Mouse (Mus musculus) embryo, embryonic 11.5 days (tissue): ENCODE data around the gene Ssxa1.
"Not testable (repeated sequence)": the region's sequence is repeated elsewhere in the genome, so short reads cannot be mapped to it uniquely, and the experiment has no call there.

Source experiments
- DNase-seq: peaks from one replicate; pipeline ENCODE4 v3.0.0-alpha.2; 2012; ENCODE audit warnings: low read depth, low spot score

The Ssxa1 gene

DNA sequence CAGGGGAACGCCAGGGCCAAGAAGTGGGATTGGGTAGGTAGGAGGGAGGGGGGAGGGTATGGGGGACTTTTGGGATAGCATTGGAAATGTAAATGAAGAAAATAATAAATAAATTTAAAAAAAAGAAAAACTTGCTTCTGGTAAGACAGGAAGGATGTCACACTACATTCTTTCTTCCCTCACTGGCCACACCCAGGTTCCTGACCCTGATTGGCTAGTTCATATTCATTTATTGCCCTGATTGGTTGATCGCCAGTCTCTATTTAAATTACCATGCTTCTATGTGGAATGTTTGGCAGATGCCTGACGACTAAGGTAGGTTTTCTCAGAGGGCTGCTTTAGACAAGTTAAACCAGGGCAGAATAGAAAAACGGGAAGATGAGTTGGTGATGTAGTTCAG, at the start of gene Ssxa1:
Gene Ssxa1 (plus strand): TSS at position 301 of the 400 bp plus-strand sequence.
- DNase-seq, result no peak

DNA sequence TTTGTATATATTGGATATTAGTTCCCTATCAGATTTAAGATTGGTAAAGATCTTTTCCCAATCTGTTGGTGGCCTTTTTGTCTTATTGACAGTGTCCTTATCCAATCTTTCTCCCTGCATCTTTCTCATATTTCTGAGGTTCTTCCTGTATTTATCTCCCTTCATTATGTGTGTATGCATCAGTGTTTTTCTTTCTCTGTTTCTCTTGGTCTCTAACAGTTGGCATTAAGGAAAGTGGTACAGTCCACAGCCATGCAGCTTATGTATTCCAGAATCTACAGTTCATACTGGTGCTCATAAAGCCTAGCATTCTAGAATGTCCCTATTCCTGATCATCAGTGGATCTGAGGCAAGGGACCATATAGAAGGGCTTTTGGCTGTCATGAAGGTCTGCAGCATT, 47.5 kb upstream of the Ssxa1 start, which contains the start of gene Spaca5:
Gene Spaca5 (plus strand): TSS at position 301 of the 400 bp plus-strand sequence.
- DNase-seq, result no peak

DNA sequence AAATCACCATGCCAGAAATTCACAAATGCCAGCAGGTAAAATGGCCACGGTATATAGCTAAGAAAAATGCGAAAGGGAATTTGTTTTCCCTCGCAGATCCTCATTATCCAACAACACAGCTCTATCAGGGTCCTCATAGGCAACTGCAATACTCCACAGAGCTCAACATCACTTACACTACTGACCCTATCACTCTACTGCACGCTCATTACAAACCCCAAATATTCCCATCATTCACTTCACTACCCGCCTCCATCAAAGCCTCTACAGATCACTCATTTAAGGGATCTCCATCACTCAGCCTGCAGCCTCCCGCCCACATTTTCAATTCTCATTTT, 27.0 kb upstream of the Ssxa1 start:
- no peak for DNase-seq

DNA sequence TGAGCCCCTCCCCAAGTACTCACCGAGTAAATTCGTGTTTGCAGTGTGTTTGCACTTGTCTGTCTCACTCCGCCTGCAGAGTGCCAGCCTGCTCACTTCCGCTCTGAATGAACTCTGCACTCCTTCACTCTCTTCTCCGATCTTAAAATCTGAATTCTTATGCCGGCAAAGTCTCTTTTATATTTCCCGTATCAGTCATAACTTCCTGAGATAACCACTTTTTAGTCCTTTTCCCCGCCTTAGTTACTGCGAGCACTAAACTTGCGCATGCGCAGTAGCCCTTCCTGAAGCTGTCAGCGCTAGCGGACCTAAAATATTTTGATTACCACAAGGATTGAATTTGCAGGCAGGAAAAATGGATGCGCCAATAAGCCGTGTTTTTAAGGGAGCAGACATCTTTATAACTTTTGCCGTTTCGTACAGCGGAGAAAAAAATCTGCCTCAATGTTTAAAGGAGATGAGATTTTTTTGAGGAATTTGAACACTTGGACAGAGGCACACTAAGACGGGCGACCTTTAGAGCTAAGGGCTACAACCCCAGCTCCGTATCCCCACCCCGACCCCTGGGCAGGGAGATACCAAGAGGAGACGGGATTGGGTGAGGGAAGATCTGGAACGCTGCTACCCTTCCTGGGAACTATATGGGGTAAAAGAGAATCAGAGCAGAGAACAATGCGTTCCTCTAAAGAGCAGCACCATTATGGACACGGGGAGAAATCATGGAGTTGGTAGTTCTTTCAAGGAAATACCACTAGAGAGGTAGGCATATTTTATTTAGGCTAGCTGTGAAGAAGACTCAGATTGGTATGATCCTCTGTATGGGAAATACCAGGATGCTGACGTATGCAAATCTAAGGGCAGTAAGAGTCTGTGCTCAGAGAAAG, 26.4 kb upstream of the Ssxa1 start, which contains the start of gene Zfp300:
Gene Zfp300 (minus strand): TSS at position 545 of the 884 bp plus-strand sequence.
- peak; percentile 49 for DNase-seq

DNA sequence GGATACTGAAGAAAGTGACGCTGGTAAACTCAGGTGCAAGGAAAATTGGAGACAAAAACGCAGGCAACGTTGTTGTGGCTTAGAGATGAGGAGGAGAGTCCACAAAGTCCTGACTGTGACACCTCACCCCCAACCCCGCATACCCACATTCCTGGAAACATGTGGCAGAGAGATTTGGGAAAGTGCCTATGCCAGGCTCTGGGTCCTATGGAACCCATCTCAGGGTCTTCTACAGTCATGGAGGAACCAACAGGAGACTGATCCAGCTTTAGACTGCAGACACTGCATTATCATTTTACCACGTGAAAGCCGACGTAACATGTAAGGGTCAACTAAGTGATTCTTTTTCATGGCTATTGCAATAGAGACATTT, 25.8 kb upstream of the Ssxa1 start:
- DNase-seq, result no peak

DNA sequence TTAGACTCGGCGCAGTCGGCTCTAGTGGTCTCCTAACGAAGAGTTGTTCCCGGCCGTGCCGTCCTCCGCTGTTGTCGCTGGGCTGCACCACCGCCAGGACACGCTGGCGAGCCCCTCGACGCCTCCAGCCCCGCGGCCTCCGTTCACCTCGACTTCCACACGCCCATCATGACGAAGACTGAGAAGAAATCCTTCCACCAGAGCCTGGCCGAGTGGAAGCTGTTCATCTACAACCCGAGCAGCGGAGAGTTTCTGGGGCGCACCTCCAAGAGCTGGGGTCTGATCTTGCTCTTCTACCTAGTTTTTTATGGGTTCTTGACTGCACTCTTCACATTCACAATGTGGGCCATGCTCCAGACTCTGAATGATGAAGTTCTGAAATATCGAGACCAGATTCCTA, 31.1 kb downstream of the Ssxa1 start:
- DNase-seq, result not testable (repeated sequence)
